Mouse (Mus musculus) lung, adult 2 months (tissue): ENCODE measurements at regions not wholly inside any gene's neighbourhood (a gene's known extent, or its start where the extent isn't known, plus 50 kb on each side); places are given as distances from the start of the nearest gene placed in this dataset.

Experiments
- CTCF ChIP-seq: fragments of 200-500 bp; IDR thresholded peaks from 2 replicates; pipeline ENCODE4 v1.5.1; 2011; ENCODE audit warnings: mild to moderate bottlenecking, low read length, control low read depth; ENCODE audit not compliant: insufficient read depth
- POLR2A ChIP-seq: fragments of 200-500 bp; IDR thresholded peaks from 2 replicates; pipeline ENCODE4 v1.6.1; 2011; ENCODE audit warnings: low read depth, mild to moderate bottlenecking, control low read depth, low read length, borderline replicate concordance; ENCODE audit errors: extremely low read depth

DNA sequence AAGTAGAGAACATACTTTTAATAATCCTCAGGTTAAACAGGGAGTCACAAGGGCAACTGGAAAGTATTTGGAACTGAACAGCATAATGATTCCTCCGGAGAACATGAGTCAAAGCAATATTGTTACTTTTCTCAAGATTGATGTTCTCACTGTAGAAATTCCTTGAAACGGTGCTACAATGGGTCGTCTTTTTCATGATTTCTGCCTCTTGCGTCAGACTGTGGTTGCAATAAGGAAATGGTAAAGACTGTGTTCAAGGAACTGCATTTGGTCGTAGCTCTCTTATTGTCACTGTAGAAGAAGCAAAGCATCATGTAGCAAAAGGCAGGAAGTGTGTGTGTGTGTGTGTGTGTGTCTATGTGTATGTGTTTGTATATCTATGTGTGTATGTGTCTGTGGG, 294.6 kb upstream of the Actbl2 start:
- TF ChIP-seq POLR2A (no peak), CTCF (no peak)
